Mouse (Mus musculus) heart, embryonic 10.5 days (tissue): ENCODE measurements around the gene Rcbtb2. TPM values are rescaled to one million over a fixed set of nuclear protein-coding genes. Genes with fewer than 3 reads are reported as not detected.
A peak's percentile ranks its signal among the peaks of the same experiment; 100 is the strongest.
"Not testable (repeated sequence)": the region's sequence is repeated elsewhere in the genome, so short reads cannot be mapped to it uniquely, and the experiment has no call there.

ENCODE experiments used
- DNase-seq: peaks from one replicate; pipeline ENCODE4 v3.0.0-alpha.2; 2017; ENCODE audit warnings: low spot score
- H3K27ac ChIP-seq: fragments of 300-500 bp; sonication (generic); 2 replicates; pipeline ENCODE4 v1.5.1; 2016; ENCODE audit warnings: mild to moderate bottlenecking
- H3K27me3 ChIP-seq: fragments of 300-500 bp; sonication (generic); 2 replicates; pipeline ENCODE4 v1.6.1; 2016; ENCODE audit warnings: mild to moderate bottlenecking; ENCODE audit not compliant: poor library complexity, insufficient read depth, severe bottlenecking
- H3K36me3 ChIP-seq: fragments of 300-500 bp; sonication (generic); 2 replicates; pipeline ENCODE4 v1.6.1; 2016; ENCODE audit warnings: mild to moderate bottlenecking, moderate library complexity
- H3K4me1 ChIP-seq: fragments of 300-500 bp; sonication (generic); 2 replicates; pipeline ENCODE4 v1.6.1; 2016; ENCODE audit warnings: mild to moderate bottlenecking
- H3K4me3 ChIP-seq: fragments of 300-500 bp; sonication (generic); 2 replicates; pipeline ENCODE4 v1.5.1; 2016; ENCODE audit warnings: mild to moderate bottlenecking, moderate library complexity
- H3K9me3 ChIP-seq: fragments of 300-500 bp; sonication (generic); 2 replicates; pipeline ENCODE4 v1.6.1; 2016; ENCODE audit warnings: mild to moderate bottlenecking, moderate library complexity
- WGBS: fragments of 180-500 bp; shearing (Covaris S2); methylation state at CpG from one replicate; pipeline ENCODE4 v1.1.7; 2016; 5-methylcytosine and 5-hydroxymethylcytosine counted together
- polyA plus RNA-seq: library from polyadenylated mRNA; unstranded; fragments of >200 nt; fragmentation: Nextera tagmentation; extraction: Ambion mirVana; gene quantifications from 2 replicates; pipeline ENCODE4 v1.2.1, GENCODE M21; 2016

Rcbtb2 gene
- polyA plus RNA-seq: 81.2 and 99.9 TPM in 2 replicates

DNA sequence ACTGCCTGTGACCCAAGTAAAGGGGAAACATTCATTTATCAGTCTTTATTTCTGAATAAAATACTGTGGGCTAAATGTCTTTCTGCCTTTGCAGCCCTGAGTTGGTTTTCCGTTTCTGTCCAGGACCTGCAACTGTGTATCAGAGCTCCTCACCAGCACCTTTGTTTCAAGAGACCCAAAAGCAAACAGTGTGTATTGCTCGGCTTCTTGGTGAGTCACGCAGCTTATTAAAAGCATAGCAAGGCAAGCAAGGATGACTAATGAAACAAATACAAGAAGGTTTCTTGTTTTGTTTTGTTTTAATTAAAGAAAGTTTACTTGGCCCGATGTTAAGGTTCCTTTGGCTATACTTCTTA, at the start of gene Rcbtb2:
Gene Rcbtb2, plus strand, starts transcription at position 115 of the 356 bp plus-strand sequence.
- DNase-seq: no peak
- Histone ChIP-seq H3K27ac (no peak within 1 kb of the TSS), H3K36me3 (no peaks in the 10 kb centered on the region), H3K9me3 (no peaks in the 10 kb centered on the region), H3K27me3 (no peaks in the 10 kb centered on the region), H3K4me1 (peaks cover 14% of the 10 kb centered on the region), H3K4me3 (no peak within 1 kb of the TSS)
- 63% methylated on average over 4 of the region's 4 CpGs for WGBS

DNA sequence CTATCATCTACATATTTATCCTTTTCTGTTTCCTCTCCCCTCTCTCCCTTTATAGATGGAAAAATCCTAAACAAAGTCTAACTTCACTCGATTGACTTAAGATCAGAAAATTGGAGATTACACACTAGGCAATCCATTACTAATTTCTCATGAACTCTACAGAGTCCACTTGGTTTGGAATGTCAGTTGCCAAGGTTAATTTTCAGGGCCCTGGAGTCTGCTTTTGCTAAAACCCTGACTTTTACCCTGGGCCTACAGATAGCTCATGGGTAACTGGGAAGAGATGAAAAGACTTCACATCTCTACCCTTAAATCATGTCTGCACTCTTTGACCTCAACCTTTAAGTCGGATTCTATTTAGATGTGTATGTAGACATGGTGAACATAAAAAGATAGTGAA, 39.3 kb upstream of the Rcbtb2 start:
- Histone ChIP-seq H3K27ac (no peak overlapping the region), H3K4me3 (no peak overlapping the region), H3K9me3 (no peaks in the 10 kb centered on the region), H3K4me1 (no peaks in the 10 kb centered on the region), H3K36me3 (no peaks in the 10 kb centered on the region), H3K27me3 (no peaks in the 10 kb centered on the region)
- 82% methylated on average over 2 of the region's 2 CpGs for WGBS
- no peak for DNase-seq

DNA sequence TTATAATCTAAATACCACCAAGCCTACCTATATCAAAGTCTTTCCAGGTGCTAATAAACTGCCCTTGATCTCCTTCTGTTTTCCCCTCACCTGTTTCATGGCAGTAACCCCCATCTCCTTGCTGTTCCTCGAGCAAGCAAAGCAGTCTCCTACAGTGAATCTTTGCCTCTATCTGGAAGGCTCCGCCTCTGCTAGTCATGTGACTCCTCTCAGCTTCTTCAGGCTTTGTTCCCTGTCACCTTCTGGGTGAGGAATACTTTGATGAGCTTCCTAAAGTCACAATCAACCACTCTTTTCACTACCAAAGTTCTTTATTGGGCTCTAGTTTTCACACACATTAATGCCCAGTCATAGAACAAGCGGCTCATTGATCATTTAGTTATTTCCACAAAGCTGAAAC, 36.4 kb upstream of the Rcbtb2 start:
- Histone ChIP-seq H3K4me1 (no peaks in the 10 kb centered on the region), H3K27ac (no peak overlapping the region), H3K36me3 (no peaks in the 10 kb centered on the region), H3K9me3 (no peaks in the 10 kb centered on the region), H3K27me3 (no peaks in the 10 kb centered on the region), H3K4me3 (no peak overlapping the region)
- WGBS: 54% methylated on average over 3 of the region's 3 CpGs
- no peak for DNase-seq

DNA sequence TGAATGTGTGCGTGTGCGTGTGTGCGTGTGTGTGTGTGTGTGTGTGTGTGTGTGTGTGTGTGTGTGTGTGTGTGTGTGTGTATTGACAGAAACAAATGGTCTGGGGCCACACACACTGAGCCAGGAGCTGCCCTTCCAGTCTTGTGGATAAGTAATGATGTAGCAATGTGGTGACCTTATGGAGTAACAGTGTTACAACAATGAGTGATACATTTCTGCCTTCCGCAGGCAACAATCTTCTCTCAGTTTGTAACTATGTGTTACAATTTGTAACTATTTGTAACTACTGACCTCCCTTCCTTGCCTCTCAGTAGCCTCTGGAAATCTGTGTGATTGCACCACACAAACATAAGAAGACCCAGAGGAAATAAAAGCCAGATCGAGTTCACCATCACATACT, 35.6 kb upstream of the Rcbtb2 start:
- H3K27me3 ChIP-seq: no peaks in the 10 kb centered on the region
- 76% methylated on average over 5 of the region's 5 CpGs for WGBS

DNA sequence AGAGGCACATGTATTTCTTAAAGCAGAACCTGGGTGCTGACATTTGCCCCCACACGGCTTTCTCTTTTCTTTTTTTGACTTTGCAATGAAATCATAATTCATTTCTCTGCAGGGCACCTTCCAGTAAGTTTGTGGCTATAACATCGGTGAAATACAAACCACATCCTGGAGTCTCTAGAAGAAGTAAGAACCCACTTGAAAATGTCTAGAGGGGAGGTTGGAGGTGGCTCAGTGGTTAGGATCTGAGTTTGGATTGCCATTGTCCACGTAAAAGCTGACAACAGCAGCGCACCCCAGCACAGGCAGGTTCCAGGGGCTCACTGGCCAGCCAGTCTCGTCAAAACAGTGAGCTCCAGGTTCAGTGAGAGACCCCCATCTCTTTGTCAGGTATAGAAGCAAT, 35.1 kb upstream of the Rcbtb2 start:
- DNase-seq: no peak
- Histone ChIP-seq H3K4me1 (no peaks in the 10 kb centered on the region), H3K27me3 (no peaks in the 10 kb centered on the region), H3K27ac (no peak overlapping the region), H3K9me3 (no peaks in the 10 kb centered on the region), H3K4me3 (no peak overlapping the region), H3K36me3 (no peaks in the 10 kb centered on the region)
- 79% methylated on average over 5 of the region's 5 CpGs for WGBS

More for the DNA sequence above, 35.6 kb upstream of the Rcbtb2 start:
- Histone ChIP-seq H3K27ac (no peak overlapping the region), H3K4me3 (no peak overlapping the region), H3K36me3 (no peaks in the 10 kb centered on the region), H3K9me3 (no peaks in the 10 kb centered on the region), H3K4me1 (no peaks in the 10 kb centered on the region)
- DNase-seq: no peak

DNA sequence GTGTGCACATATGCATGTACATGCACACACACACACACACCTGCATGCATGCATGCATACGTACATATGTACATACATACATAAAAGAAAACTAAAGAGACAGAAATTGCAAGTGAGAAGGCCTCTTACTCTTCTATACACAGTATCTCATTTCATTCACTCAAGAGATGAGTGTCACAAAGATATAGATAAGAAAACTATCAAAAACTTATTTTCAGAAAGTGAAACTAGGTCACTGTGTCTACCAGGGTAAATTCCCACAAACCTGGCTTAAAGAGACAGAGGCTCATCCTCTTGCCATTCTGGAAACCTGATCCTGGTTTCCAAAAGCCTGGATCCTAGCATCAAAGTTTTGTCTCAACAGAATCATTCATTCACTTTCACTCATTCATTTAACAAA, 34.6 kb upstream of the Rcbtb2 start:
- Histone ChIP-seq H3K9me3 (no peaks in the 10 kb centered on the region), H3K4me3 (no peak overlapping the region), H3K4me1 (no peaks in the 10 kb centered on the region), H3K27me3 (no peaks in the 10 kb centered on the region), H3K27ac (no peak overlapping the region), H3K36me3 (no peaks in the 10 kb centered on the region)
- no peak for DNase-seq
- 88% methylated on average over 1 of the region's 1 CpGs for WGBS

DNA sequence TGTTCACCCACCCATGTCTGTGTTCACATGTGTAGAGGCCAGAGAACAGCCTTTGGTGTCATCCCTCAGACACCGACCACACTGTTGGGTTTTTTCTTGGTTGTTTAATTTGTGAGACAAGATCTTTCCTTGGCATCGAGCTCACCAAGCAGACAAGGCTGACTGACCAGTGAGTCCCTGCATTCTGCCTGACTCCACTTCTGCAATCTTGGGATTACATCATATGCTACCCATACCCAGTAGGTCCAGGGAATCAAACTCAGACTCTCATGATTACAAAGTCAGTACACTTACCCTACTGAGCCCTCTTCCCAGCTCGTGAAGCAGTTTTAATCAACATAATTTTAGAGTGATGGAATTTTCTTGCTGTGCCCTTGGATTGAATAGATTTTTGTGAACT, 30.0 kb upstream of the Rcbtb2 start:
- Histone ChIP-seq H3K9me3 (no peaks in the 10 kb centered on the region), H3K4me3 (no peak overlapping the region), H3K36me3 (no peaks in the 10 kb centered on the region), H3K27ac (no peak overlapping the region), H3K27me3 (peaks cover under 1% of the 10 kb centered on the region; the same call in 1 of the 2 replicates), H3K4me1 (no peaks in the 10 kb centered on the region)
- no peak for DNase-seq
- WGBS: 83% methylated on average over 3 of the region's 3 CpGs

DNA sequence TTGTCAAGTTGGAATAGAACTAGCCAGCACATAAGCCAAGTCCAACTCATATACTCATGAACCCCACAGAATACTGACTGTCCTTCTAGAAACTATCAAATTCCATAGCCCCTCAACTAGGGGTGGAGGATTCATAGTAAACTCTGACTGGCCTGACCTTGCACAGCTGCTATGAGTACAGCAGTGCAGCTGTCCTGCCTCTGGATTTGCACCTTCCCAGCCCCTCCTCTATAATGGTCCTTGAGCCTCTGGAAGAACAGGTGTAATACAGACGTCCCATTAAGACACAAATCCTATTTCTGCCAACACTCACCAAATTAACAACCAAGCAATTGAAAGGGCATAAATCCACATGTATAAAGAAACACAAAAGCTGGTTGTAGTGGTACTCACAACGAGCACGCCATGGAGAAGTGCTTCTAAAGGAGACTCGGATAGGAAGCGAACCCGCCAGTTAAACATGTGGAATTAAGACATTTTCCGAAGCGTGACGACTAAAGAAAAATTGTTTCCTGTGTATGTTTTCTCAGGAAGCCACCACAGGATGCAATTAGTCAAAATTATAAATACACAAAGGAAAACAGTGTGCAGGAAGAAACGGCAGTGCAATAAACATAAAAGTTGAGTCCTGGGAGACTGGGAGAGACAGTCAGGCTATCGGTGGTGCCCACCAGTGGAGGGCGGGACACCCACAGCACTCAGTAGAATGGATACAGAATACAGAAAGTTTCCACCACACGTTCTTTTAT, 27.9 kb upstream of the Rcbtb2 start:
- 71% methylated on average over 13 of the region's 13 CpGs for WGBS
- no peak overlapping the region for H3K4me3 ChIP-seq
- H3K9me3 ChIP-seq: no peaks in the 10 kb centered on the region
- DNase-seq: peak; percentile 45
- no peaks in the 10 kb centered on the region for H3K4me1 ChIP-seq
- peaks cover 11% of the 10 kb centered on the region; the same call in 1 of the 2 replicates for H3K27me3 ChIP-seq
- H3K36me3 ChIP-seq: no peaks in the 10 kb centered on the region
- H3K27ac ChIP-seq: no peak overlapping the region

DNA sequence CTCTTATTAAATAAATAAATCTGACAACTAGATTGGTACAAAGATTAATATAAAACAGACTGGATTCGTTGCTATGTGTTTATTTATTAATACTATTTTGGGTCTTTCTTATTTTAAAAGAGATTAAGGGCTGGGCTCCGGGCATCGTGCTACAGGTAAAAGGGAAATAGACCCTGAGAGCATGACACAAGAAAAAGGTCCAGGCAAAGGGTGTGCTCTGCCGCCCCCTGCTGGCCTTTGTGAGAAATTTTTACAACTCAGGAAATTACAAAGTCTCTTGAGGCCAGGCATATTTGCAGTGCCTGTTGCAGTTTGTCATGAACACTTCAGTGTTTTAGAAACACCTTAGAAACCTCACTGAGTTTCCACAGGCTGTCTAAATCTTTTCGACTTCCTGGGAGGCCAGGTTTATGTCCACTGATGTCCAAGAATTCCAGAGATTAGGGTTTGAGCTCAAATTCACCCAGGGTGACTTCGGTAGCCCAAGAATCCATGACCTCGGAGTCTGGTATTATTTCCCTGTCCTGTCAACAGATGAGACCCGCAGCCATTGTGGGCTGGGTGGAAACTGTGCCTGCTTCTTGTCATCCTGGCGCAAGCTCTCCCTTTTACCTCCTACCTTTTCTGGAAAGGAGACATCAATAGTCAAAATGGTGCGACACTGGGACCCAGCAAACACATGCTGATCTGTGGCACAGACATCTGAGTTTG, 24.0 kb upstream of the Rcbtb2 start:
- peaks cover 27% of the 10 kb centered on the region for H3K27me3 ChIP-seq
- no peaks in the 10 kb centered on the region for H3K36me3 ChIP-seq
- H3K4me1 ChIP-seq: no peaks in the 10 kb centered on the region
- no peaks in the 10 kb centered on the region for H3K9me3 ChIP-seq
- peak; percentile 78 for DNase-seq
- H3K27ac ChIP-seq: no peak overlapping the region
- 37% methylated on average over 10 of the region's 10 CpGs for WGBS
- no peak overlapping the region for H3K4me3 ChIP-seq

DNA sequence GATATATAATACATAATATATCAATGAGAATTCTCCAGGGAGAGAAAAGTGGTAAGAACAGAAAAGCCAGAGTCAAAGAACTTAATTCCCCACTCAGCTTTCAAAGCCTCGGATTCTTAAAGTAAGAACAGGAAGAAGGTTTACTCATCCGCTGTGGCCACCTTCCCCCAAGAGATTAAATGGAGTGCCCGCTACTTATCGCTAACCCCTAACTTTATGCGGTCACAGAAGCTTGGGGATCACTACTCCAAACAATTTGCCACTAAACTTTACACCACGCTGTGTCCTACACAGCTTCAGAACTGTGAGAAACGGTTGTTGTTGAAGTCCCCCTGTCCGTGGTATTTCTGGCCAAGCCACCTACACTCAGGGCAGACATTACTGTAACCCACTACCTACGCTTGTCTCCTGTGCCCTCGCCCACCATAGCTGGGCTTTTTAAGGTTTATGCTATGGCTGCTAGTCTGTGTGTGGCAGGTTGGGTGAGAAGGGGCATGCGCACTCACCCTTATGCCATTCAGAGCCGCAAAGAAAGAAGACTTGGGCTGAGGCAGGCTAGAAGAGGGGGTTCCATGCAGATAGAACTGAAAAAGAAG, 20.5 kb upstream of the Rcbtb2 start:
- Histone ChIP-seq H3K27ac (no peak overlapping the region), H3K36me3 (no peaks in the 10 kb centered on the region), H3K4me3 (no peak overlapping the region), H3K27me3 (peaks cover 27% of the 10 kb centered on the region), H3K4me1 (no peaks in the 10 kb centered on the region), H3K9me3 (no peaks in the 10 kb centered on the region)
- DNase-seq: peak; percentile 57
- WGBS: 44% methylated on average over 12 of the region's 12 CpGs

DNA sequence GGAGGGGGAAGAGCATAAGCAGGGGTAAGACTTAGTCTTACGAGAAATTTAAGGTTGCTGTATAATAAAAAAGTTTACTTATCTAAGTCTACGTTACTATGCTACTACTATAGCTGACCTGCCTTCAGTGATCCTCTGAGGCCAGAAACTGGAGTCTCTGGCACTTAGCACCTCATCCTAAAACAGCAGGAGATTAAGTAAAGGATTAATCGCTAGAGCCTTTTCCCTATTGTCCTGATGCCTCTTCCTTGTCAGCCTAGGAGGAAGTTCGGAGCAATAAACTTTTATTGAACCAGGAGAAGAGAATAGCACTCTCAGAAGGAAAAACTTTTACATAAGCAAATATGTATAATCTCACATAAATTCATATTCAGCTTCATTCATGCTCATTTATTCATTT, 19.9 kb upstream of the Rcbtb2 start:
- H3K9me3 ChIP-seq, H3K4me1 ChIP-seq, H3K27ac ChIP-seq, DNase-seq, H3K4me3 ChIP-seq, H3K36me3 ChIP-seq: not testable (repeated sequence)
- H3K27me3 ChIP-seq: peaks cover 26% of the 10 kb centered on the region
- 22% methylated on average over 4 of the region's 4 CpGs for WGBS

DNA sequence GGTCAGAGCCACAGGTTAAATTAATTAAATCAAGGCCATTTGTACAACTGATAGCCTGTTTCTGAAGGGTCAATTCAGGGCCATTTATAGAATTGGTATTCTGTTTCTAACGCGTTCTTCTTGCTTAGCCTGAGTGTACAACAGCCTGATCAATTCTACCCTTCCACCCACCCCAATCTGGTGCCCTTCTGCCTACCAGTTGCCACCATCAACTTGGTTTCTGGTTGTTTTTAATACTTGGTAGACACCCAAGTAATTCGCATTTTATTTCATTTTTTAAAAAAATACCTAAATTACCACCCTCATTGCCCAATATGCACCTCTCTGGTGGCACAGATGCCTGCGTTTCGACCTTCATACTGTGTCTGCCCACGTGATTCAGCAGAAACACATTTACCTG, 17.9 kb upstream of the Rcbtb2 start:
- H3K4me1 ChIP-seq: no peaks in the 10 kb centered on the region
- H3K27me3 ChIP-seq: peaks cover 17% of the 10 kb centered on the region
- no peaks in the 10 kb centered on the region for H3K9me3 ChIP-seq
- no peak for DNase-seq
- no peaks in the 10 kb centered on the region for H3K36me3 ChIP-seq
- no peak overlapping the region for H3K4me3 ChIP-seq
- WGBS: 76% methylated on average over 6 of the region's 6 CpGs
- no peak overlapping the region for H3K27ac ChIP-seq

DNA sequence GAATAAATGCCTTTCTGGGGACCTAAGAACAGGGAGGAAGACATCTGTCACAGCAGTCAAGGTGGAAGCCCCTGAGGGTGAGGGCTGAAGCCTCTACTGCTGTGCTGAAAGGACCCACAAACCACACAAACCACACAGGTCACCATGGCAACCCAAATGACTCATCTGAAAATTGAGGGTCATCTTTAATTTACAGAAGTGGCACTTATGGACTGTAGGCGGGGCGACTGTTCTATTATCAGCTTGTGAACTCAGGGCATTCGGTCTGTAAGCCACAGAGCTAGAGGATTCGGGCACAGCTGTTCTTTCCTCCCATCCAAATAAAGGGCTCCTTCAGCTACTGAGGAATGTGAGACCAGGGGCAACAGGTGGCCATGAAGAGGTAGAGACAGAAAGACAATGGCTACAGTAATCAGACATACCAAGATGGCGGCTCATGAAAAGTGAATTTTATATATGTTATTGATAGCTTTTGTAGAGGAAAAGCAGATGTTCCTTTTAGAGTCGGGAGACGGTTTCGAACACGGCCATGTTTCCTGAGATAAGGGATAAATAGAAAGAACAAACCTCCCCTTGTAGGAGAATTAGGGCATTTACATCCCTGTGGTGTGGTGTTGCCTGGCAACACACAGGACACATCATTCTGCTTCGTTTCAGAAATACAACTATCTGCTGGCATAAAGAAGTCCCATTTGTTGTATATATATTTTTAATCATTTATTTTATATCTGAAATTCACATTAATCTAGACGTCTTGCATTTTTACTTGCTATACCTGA, 17.2 kb upstream of the Rcbtb2 start:
- DNase-seq: peak; percentile 74
- WGBS: 64% methylated on average over 11 of the region's 11 CpGs

More for the DNA sequence above, 17.2 kb upstream of the Rcbtb2 start:
- H3K36me3 ChIP-seq: no peaks in the 10 kb centered on the region
- H3K4me1 ChIP-seq: no peaks in the 10 kb centered on the region
- H3K27ac ChIP-seq: no peak overlapping the region
- H3K27me3 ChIP-seq: peaks cover 10% of the 10 kb centered on the region
- H3K9me3 ChIP-seq: no peaks in the 10 kb centered on the region
- H3K4me3 ChIP-seq: no peak overlapping the region
